ENCODE assay signal across 22 mouse cellular contexts in genomic region chr3:75666962-75667361, GRCm38 (mm10).
"Had no signal": no experiment of that assay in that cellular context is flagged by ENCODE, and none has a peak within 500 bp of the region (broad histone marks: within the 10 kb centered on the region; RNA-seq: fewer than 3 reads in every experiment).

No protein-coding gene starts in this region.

- ATAC-seq: intestine, postnatal 0 days; liver, postnatal 0 days; lung, postnatal 0 days; midbrain, embryonic 13.5 days; midbrain, embryonic 16.5 days had no signal

- H3K4me3 ChIP-seq: kidney, embryonic 15.5 days; left cerebral cortex, adult 2 months; limb, embryonic 12.5 days; limb, embryonic 15.5 days; megakaryocyte, embryonic 14.5 days; midbrain, embryonic 10.5 days; midbrain, embryonic 13.5 days; myocyte had no signal

- H3K4me1 ChIP-seq: kidney, embryonic 15.5 days; limb, embryonic 12.5 days; limb, embryonic 15.5 days; megakaryocyte, embryonic 14.5 days; midbrain, embryonic 10.5 days; midbrain, embryonic 13.5 days had no signal

- H3K36me3 ChIP-seq: kidney, embryonic 15.5 days; limb, embryonic 12.5 days; limb, embryonic 15.5 days; midbrain, embryonic 10.5 days; midbrain, embryonic 13.5 days had no signal

- DNase-seq: kidney, adult 8-10 months; kidney, postnatal 10 days; kidney, postnatal 36 days; liver, postnatal 0 days; lung, embryonic 14.5 days; retina, postnatal 1 day; right cerebral cortex, postnatal 25 days; thymus, postnatal 36 days had no signal

- H3K9me3 ChIP-seq: kidney, embryonic 15.5 days; limb, embryonic 12.5 days; limb, embryonic 15.5 days; megakaryocyte, embryonic 14.5 days; midbrain, embryonic 10.5 days; midbrain, embryonic 13.5 days had no signal

- H3K27me3 ChIP-seq: kidney, embryonic 15.5 days; limb, embryonic 12.5 days; limb, embryonic 15.5 days; megakaryocyte, embryonic 14.5 days; midbrain, embryonic 13.5 days had no signal

- H3K27ac ChIP-seq: kidney, embryonic 15.5 days; left cerebral cortex, adult 2 months; limb, embryonic 12.5 days; limb, embryonic 15.5 days; liver, embryonic 14.5 days; macrophage; midbrain, embryonic 10.5 days; midbrain, embryonic 13.5 days; stomach, postnatal 0 days had no signal
